Mouse (Mus musculus): ENCODE results near the gene Dtx3. TPM values are rescaled to one million over a fixed set of nuclear protein-coding genes. Genes with fewer than 3 reads are reported as not detected.
A peak's percentile ranks its signal among the peaks of the same experiment; 100 is the strongest.

Gene Dtx3
- polyA plus RNA-seq, 1 experiment, result 321 TPM

- no peak for TF ChIP-seq CTCF (IDR thresholded peaks at IDR 0.05; ENCODE audit: borderline replicate concordance, insufficient read depth, low read depth, low read length)
- TF ChIP-seq POLR2A (IDR thresholded peaks at IDR 0.05; ENCODE audit: borderline replicate concordance, insufficient read depth, low read length), result no peak
- Histone ChIP-seq H3K4me3 (replicated peaks; ENCODE audit: insufficient read depth, low read depth, low read length) (no peak overlapping the region), H3K27me3 (ENCODE audit: control insufficient read depth, insufficient read depth, low read length) (no peaks in the 10 kb centered on the region), H3K27ac (ENCODE audit: insufficient read depth, low read length) (no peak overlapping the region), H3K4me1 (ENCODE audit: control insufficient read depth, insufficient read depth, low read length) (no peaks in the 10 kb centered on the region)
- WGBS, result 36% methylated on average over 6 of the region's 7 CpGs
- no peak for DNase-seq
Observed at GRCm38 (mm10) chr10:127176756-127177155, 18.8 kb downstream of the Dtx3 start.

- WGBS, result 55% methylated on average over 3 of the region's 3 CpGs
- DNase-seq, result peak in 1 of 2 experiments; percentile 9
- Histone ChIP-seq H3K27me3 (ENCODE audit: control insufficient read depth, insufficient read depth, low read length) (no peaks in the 10 kb centered on the region), H3K4me1 (ENCODE audit: control insufficient read depth, insufficient read depth, low read length) (no peaks in the 10 kb centered on the region), H3K4me3 (replicated peaks; ENCODE audit: insufficient read depth, low read depth, low read length) (no peak overlapping the region), H3K27ac (ENCODE audit: insufficient read depth, low read length) (no peak overlapping the region)
- TF ChIP-seq POLR2A (IDR thresholded peaks at IDR 0.05; ENCODE audit: borderline replicate concordance, insufficient read depth, low read length) (no peak), CTCF (IDR thresholded peaks at IDR 0.05; ENCODE audit: borderline replicate concordance, insufficient read depth, low read depth, low read length) (no peak)
Observed at GRCm38 (mm10) chr10:127176228-127176627, 19.3 kb downstream of the Dtx3 start.

- TF ChIP-seq CTCF (IDR thresholded peaks at IDR 0.05; ENCODE audit: borderline replicate concordance, insufficient read depth, low read depth, low read length), result no peak
- no peak for TF ChIP-seq POLR2A (IDR thresholded peaks at IDR 0.05; ENCODE audit: borderline replicate concordance, insufficient read depth, low read length)
- Histone ChIP-seq H3K4me1 (ENCODE audit: control insufficient read depth, insufficient read depth, low read length) (0 out of 2 replicates have a peak, but pooled peaks cover 2% of the 10 kb centered on the region), H3K27me3 (ENCODE audit: control insufficient read depth, insufficient read depth, low read length) (no peaks in the 10 kb centered on the region), H3K4me3 (replicated peaks; ENCODE audit: insufficient read depth, low read depth, low read length) (no peak overlapping the region), H3K27ac (ENCODE audit: insufficient read depth, low read length) (no peak overlapping the region)
- WGBS, result 88% methylated on average over 7 of the region's 7 CpGs
- DNase-seq, result no peak
Observed at GRCm38 (mm10) chr10:127174170-127174569, 21.4 kb downstream of the Dtx3 start.

- no peak for TF ChIP-seq POLR2A (IDR thresholded peaks at IDR 0.05; ENCODE audit: borderline replicate concordance, insufficient read depth, low read length)
- TF ChIP-seq CTCF (IDR thresholded peaks at IDR 0.05; ENCODE audit: borderline replicate concordance, insufficient read depth, low read depth, low read length), result no peak
- Histone ChIP-seq H3K27me3 (ENCODE audit: control insufficient read depth, insufficient read depth, low read length) (no peaks in the 10 kb centered on the region), H3K27ac (ENCODE audit: insufficient read depth, low read length) (no peak overlapping the region), H3K4me3 (replicated peaks; ENCODE audit: insufficient read depth, low read depth, low read length) (no peak overlapping the region), H3K4me1 (ENCODE audit: control insufficient read depth, insufficient read depth, low read length) (0 out of 2 replicates have a peak, but pooled peaks cover 2% of the 10 kb centered on the region)
- DNase-seq, result no peak
- WGBS, result 79% methylated on average over 16 of the region's 16 CpGs
Observed at GRCm38 (mm10) chr10:127173148-127174065, 22.1 kb downstream of the Dtx3 start.

GRCm38 (mm10) chr10:127171631-127172200, 23.8 kb downstream of the Dtx3 start:
- Histone ChIP-seq H3K4me1 (ENCODE audit: control insufficient read depth, insufficient read depth, low read length) (peaks cover 11% of the 10 kb centered on the region), H3K27ac (ENCODE audit: insufficient read depth, low read length) (no peak overlapping the region), H3K27me3 (ENCODE audit: control insufficient read depth, insufficient read depth, low read length) (no peaks in the 10 kb centered on the region), H3K4me3 (replicated peaks; ENCODE audit: insufficient read depth, low read depth, low read length) (no peak overlapping the region)
- DNase-seq, result no peak
- 86% methylated on average over 15 of the region's 15 CpGs for WGBS
- no peak for TF ChIP-seq POLR2A (IDR thresholded peaks at IDR 0.05; ENCODE audit: borderline replicate concordance, insufficient read depth, low read length)
- TF ChIP-seq CTCF (IDR thresholded peaks at IDR 0.05; ENCODE audit: borderline replicate concordance, insufficient read depth, low read depth, low read length), result no peak

- peaks cover 12% of the 10 kb centered on the region for H3K4me1 ChIP-seq (ENCODE audit: control insufficient read depth, insufficient read depth, low read length)
- TF ChIP-seq POLR2A (IDR thresholded peaks at IDR 0.05; ENCODE audit: borderline replicate concordance, insufficient read depth, low read length) (no peak), CTCF (IDR thresholded peaks at IDR 0.05; ENCODE audit: borderline replicate concordance, insufficient read depth, low read depth, low read length) (peak; percentile 57; the same call in 1 of the 2 replicates)
Observed at GRCm38 (mm10) chr10:127170837-127171272, 24.7 kb downstream of the Dtx3 start.

GRCm38 (mm10) chr10:127170002-127170401, 25.5 kb downstream of the Dtx3 start:
- Histone ChIP-seq H3K4me1 (ENCODE audit: control insufficient read depth, insufficient read depth, low read length) (peaks cover 12% of the 10 kb centered on the region), H3K4me3 (replicated peaks; ENCODE audit: insufficient read depth, low read depth, low read length) (no peak overlapping the region), H3K27ac (ENCODE audit: insufficient read depth, low read length) (no peak overlapping the region), H3K27me3 (ENCODE audit: control insufficient read depth, insufficient read depth, low read length) (no peaks in the 10 kb centered on the region)
- TF ChIP-seq POLR2A (IDR thresholded peaks at IDR 0.05; ENCODE audit: borderline replicate concordance, insufficient read depth, low read length), result no peak
- no peak for TF ChIP-seq CTCF (IDR thresholded peaks at IDR 0.05; ENCODE audit: borderline replicate concordance, insufficient read depth, low read depth, low read length)
- no peak for DNase-seq
- 53% methylated on average over 22 of the region's 22 CpGs for WGBS

More at GRCm38 (mm10) chr10:127170837-127171272, 24.7 kb downstream of the Dtx3 start:
- peak; percentile 39 to 56 for DNase-seq
- 25% methylated on average over 29 of the region's 29 CpGs for WGBS
- no peaks in the 10 kb centered on the region for H3K27me3 ChIP-seq (ENCODE audit: control insufficient read depth, insufficient read depth, low read length)
- no peak overlapping the region for H3K27ac ChIP-seq (ENCODE audit: insufficient read depth, low read length)
- no peak overlapping the region for H3K4me3 ChIP-seq (replicated peaks; ENCODE audit: insufficient read depth, low read depth, low read length)
